Mouse (Mus musculus): Measurements from ENCODE around the gene Gm49396.

DNA sequence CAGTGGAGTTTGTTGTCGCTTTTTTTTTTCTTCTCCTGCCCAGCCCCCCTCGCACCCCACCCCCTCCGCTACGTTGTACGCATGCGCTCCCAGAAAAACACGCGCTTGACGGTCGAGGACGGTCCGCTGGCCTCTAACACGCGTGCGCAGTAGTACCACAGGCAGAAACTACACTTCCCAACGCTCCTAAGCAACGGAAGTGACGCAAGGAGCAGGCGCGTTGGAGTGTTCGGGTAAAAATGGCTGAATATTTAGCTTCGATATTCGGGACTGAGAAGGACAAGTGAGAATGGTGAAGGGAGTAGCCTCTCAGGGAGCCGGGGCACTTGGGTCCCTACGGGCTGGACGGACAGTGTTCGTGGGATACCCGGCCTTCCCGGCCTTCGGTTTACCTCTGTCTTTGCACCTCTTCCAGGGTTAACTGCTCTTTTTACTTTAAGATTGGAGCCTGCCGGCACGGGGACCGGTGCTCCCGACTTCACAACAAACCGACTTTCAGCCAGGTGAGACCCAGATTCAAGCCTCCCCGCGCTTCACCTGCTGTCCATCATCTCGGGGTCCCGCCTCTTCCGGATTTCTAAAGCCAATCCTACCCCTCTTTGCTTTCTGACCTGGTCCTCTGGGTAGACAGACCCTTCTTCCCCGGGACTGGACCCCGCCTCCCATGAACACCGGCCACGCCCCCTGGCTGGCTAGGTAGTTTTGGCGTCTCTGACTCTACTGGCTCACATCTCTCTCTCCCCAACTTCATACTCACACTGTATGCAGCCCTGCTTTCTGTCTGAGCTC is at the start of gene Gm49396, which contains the start of the genes U2af1l4 and Psenen:
- no peak for TF ChIP-seq CTCF (IDR thresholded peaks at IDR 0.05; ENCODE audit: low read depth, low read length)
- TF ChIP-seq GATA1 (IDR thresholded peaks at IDR 0.05; ENCODE audit: borderline replicate concordance, low read length): no peak
- TF ChIP-seq TAL1 (conservative IDR thresholded peaks at IDR 0.05; ENCODE audit: low read depth, low read length): no peak
- TF ChIP-seq POLR2AphosphoS5 (IDR thresholded peaks at IDR 0.05; ENCODE audit: insufficient replicate concordance, low read depth, low read length): no peak
- TF ChIP-seq GATA2 (IDR thresholded peaks at IDR 0.05; ENCODE audit: borderline replicate concordance, low read depth, low read length): no peak
